Mouse (Mus musculus) gastrocnemius, postnatal 14 days (tissue): ENCODE results near the gene Dstyk. TPM values are rescaled to one million over a fixed set of nuclear protein-coding genes. Genes with fewer than 3 reads are reported as not detected.

Experiments
- DNase-seq: peaks from one replicate; pipeline ENCODE4 v3.0.0; 2021; ENCODE audit warnings: mixed read lengths
- intact Hi-C: fragments of 180-260 bp; cut with DNase I; formaldehyde crosslinking; loops from one replicate; pipeline ENCODE4 v1.15.1; 2025; ENCODE audit warnings: low total_unique reads
- total RNA-seq, 2 experiments: library from RNA; stranded (reverse); gene quantifications; 2 replicates each; pipeline ENCODE4 v1.2.3; 2021

Dstyk gene
- total RNA-seq, 2 experiments from 2014 or later = 12.2 to 13.8 TPM

GRCm38 (mm10) chr1:132481619-132482018 lies 64.3 kb downstream of the Dstyk start:
- intact Hi-C loops = no loop called here
- DNase-seq = no peak

- intact Hi-C loops = no loop called here
- DNase-seq = no peak
Measured at GRCm38 (mm10) chr1:132483234-132483633, 65.9 kb downstream of the Dstyk start.

GRCm38 (mm10) chr1:132483759-132484158 lies 66.4 kb downstream of the Dstyk start:
- intact Hi-C loops = no loop called here
- no peak for DNase-seq

GRCm38 (mm10) chr1:132500535-132500934 lies 83.2 kb downstream of the Dstyk start:
- no peak for DNase-seq
- intact Hi-C loops = no loop called here

GRCm38 (mm10) chr1:132505155-132505554 lies 87.8 kb downstream of the Dstyk start:
- DNase-seq = no peak
- intact Hi-C loops = no loop called here

GRCm38 (mm10) chr1:132506058-132506457 lies 88.7 kb downstream of the Dstyk start, which contains the start of gene Tmem81:
Gene Tmem81, plus strand, starts transcription at chr1:132506230.
- intact Hi-C loops = no loop called here
- no peak for DNase-seq

GRCm38 (mm10) chr1:132506656-132507055 lies 89.3 kb downstream of the Dstyk start:
- DNase-seq = no peak
- intact Hi-C loops = no loop called here

- intact Hi-C loops = loop anchor here (10.0 kb wide), 1 partner anchor 465 kb away; no protein-coding TSS in a partner anchor
- DNase-seq = no peak
Measured at GRCm38 (mm10) chr1:132509771-132510170, 92.4 kb downstream of the Dstyk start.

GRCm38 (mm10) chr1:132511521-132511920 lies 94.2 kb downstream of the Dstyk start:
- intact Hi-C loops = loop anchor here (10.0 kb wide), 1 partner anchor 463 kb away; no protein-coding TSS in a partner anchor
- no peak for DNase-seq

GRCm38 (mm10) chr1:132512106-132512505 lies 94.8 kb downstream of the Dstyk start:
- intact Hi-C loops = loop anchor here (10.0 kb wide), 1 partner anchor 463 kb away; no protein-coding TSS in a partner anchor

GRCm38 (mm10) chr1:132515339-132515738 lies 98.0 kb downstream of the Dstyk start:
- intact Hi-C loops = loop anchor here (10.0 kb wide), 1 partner anchor 459 kb away; no protein-coding TSS in a partner anchor
- no peak for DNase-seq

More at GRCm38 (mm10) chr1:132512106-132512505, 94.8 kb downstream of the Dstyk start:
- no peak for DNase-seq

Other genes starting within 250 kb of the Dstyk start
- not detected for gene Lemd1, start 226.1 kb upstream of the Dstyk start, total RNA-seq
- not detected for gene AC124108.1, start 226.1 kb upstream of the Dstyk start, total RNA-seq
- gene Gm10188, start 187.8 kb upstream of the Dstyk start, total RNA-seq = not detected
- gene Klhdc8a, start 118.9 kb upstream of the Dstyk start, total RNA-seq = under 1 TPM; 0.39 to 0.42 TPM
- gene Nuak2, start 101.4 kb upstream of the Dstyk start, total RNA-seq = 1 to 10 TPM; 1.1 to 1.5 TPM
- 10 to 100 TPM; 19.4 to 22.9 TPM for gene Tmcc2, start 26.3 kb upstream of the Dstyk start, total RNA-seq
- 10 to 100 TPM; 17.1 to 17.4 TPM for gene Rbbp5, start 59.8 kb downstream of the Dstyk start, total RNA-seq
- gene Tmem81, start 88.7 kb downstream of the Dstyk start, total RNA-seq = 1 to 10 TPM in 1 of 2 experiments, under 1 TPM in 1; 0.84 to 1.0 TPM
- under 1 TPM; 0.04 to 0.18 TPM for gene Cntn2, start 125.7 kb downstream of the Dstyk start, total RNA-seq